In genomic region chr10:120541618-120542017, GRCm38 (mm10) we compare ENCODE assay signal across 19 mouse cellular contexts.
"Had no signal": no experiment of that assay in that cellular context is flagged by ENCODE, and none has a peak within 500 bp of the region (broad histone marks: within the 10 kb centered on the region; RNA-seq: fewer than 3 reads in every experiment).

No protein-coding gene starts in this region.

- H3K4me3 ChIP-seq: midbrain, embryonic 10.5 days; midbrain, embryonic 12.5 days; myocyte; neural tube, embryonic 13.5 days; neural tube, embryonic 15.5 days had no signal

- H3K9me3 ChIP-seq: midbrain, embryonic 10.5 days; midbrain, embryonic 12.5 days; neural tube, embryonic 13.5 days; neural tube, embryonic 15.5 days had no signal

- DNase-seq: lung, adult 18-20 months; lung, embryonic 14.5 days; lung, postnatal 10 days; lung, postnatal 4 days; midbrain, embryonic 14.5 days; retina, postnatal 1 day; right cerebral cortex, adult 18-20 months; right cerebral cortex, postnatal 25 days; right cerebral cortex, postnatal 4 days; spleen, adult 18-20 months; thymus, adult 18-20 months; thymus, postnatal 14 days; thymus, postnatal 36 days had no signal

- H3K9ac ChIP-seq: lung, embryonic 14.5 days; midbrain, embryonic 12.5 days; neural tube, embryonic 13.5 days; neural tube, embryonic 15.5 days had no signal

- H3K4me1 ChIP-seq: midbrain, embryonic 12.5 days; neural tube, embryonic 13.5 days; neural tube, embryonic 15.5 days had no signal

- ATAC-seq: midbrain, embryonic 16.5 days had no signal

- H3K4me2 ChIP-seq: lung, embryonic 14.5 days; midbrain, embryonic 12.5 days; neural tube, embryonic 13.5 days; neural tube, embryonic 15.5 days had no signal

- H3K27ac ChIP-seq: midbrain, embryonic 10.5 days; midbrain, embryonic 12.5 days; neural tube, embryonic 13.5 days; neural tube, embryonic 15.5 days had no signal

- H3K36me3 ChIP-seq: midbrain, embryonic 10.5 days; midbrain, embryonic 12.5 days; neural tube, embryonic 13.5 days; neural tube, embryonic 15.5 days had no signal

- H3K27me3 ChIP-seq: neural tube, embryonic 13.5 days; neural tube, embryonic 15.5 days had no signal
